ENCODE assay signal across 12 mouse cellular contexts in the genomic region with DNA sequence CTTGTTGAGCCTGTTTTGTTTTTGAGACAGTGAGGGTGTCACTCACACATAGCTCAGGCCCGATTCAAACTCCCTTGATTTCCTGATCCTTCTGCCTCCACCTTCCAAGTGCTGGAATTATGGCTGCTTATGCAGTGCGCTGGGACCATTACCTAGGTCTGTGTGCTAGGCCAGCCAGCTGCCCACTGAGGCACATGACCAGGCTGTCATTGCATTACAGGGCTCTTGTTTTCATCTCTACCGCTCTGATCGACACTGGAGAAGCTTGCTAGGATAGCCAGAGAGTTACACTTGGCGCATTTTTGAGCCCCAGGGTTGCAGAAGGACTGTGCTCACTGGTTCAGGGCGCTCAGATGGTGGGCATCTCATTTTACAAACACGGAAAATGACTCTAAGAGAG. TPM values are rescaled to one million over a fixed set of nuclear protein-coding genes. Genes with fewer than 3 reads are reported as not detected.
A peak's percentile ranks its signal among the peaks of the same experiment; 100 is the strongest.
DNase-seq lines count a peak whose midpoint lies in the region; ATAC-seq lines count a peak whose summit lies in the region.
"Had no signal": no experiment of that assay in that cellular context is flagged by ENCODE, and none has a peak within 500 bp of the region (broad histone marks: within the 10 kb centered on the region; RNA-seq: fewer than 3 reads in every experiment).

No protein-coding gene starts in this region.

- no peaks in the 10 kb centered on the region for H3K36me3 ChIP-seq in kidney, embryonic 14.5 days (ENCODE audit: control insufficient read depth, insufficient read depth, low read length)
- no peaks in the 10 kb centered on the region for H3K36me3 ChIP-seq in embryonic facial prominence, embryonic 10.5 days (replicated peaks)
- H3K36me3 ChIP-seq in hindbrain, embryonic 15.5 days: no peaks in the 10 kb centered on the region
- H3K36me3 ChIP-seq in midbrain, embryonic 15.5 days (replicated peaks): no peaks in the 10 kb centered on the region

- ATAC-seq in kidney, embryonic 14.5 days (ENCODE audit: low FRiP score, low TSS enrichment): no peak
- ATAC-seq in hindbrain, embryonic 15.5 days (ENCODE audit: low FRiP score, low read depth): no peak
- ATAC-seq in midbrain, embryonic 15.5 days (replicated peaks): no peak
- no peak for ATAC-seq in frontal cortex, adult (ENCODE audit: low TSS enrichment)

- WGBS in kidney, embryonic 14.5 days: 30% methylated on average over 7 of the region's 7 CpGs
- 22% methylated on average over 7 of the region's 7 CpGs for WGBS in embryonic facial prominence, embryonic 10.5 days
- WGBS in hindbrain, embryonic 15.5 days: 27% methylated on average over 7 of the region's 7 CpGs
- WGBS in midbrain, embryonic 15.5 days: 25% methylated on average over 7 of the region's 7 CpGs

- 0 out of 2 replicates have a peak, but pooled peaks cover 4% of the 10 kb centered on the region for H3K4me1 ChIP-seq in kidney, embryonic 14.5 days (ENCODE audit: control insufficient read depth, insufficient read depth, low read length)
- peaks cover 8% of the 10 kb centered on the region; the same call in 1 of the 2 replicates for H3K4me1 ChIP-seq in embryonic facial prominence, embryonic 10.5 days
- H3K4me1 ChIP-seq in hindbrain, embryonic 15.5 days (replicated peaks): no peaks in the 10 kb centered on the region
- no peaks in the 10 kb centered on the region for H3K4me1 ChIP-seq in midbrain, embryonic 15.5 days

- peaks cover 7% of the 10 kb centered on the region; the same call in 1 of the 2 replicates for H3K27me3 ChIP-seq in kidney, embryonic 14.5 days (ENCODE audit: control insufficient read depth, insufficient read depth, low read length)
- peaks cover 25% of the 10 kb centered on the region for H3K27me3 ChIP-seq in embryonic facial prominence, embryonic 10.5 days (replicated peaks; ENCODE audit: low read depth, poor library complexity, severe bottlenecking)
- H3K27me3 ChIP-seq in hindbrain, embryonic 15.5 days: peaks cover 10% of the 10 kb centered on the region
- H3K27me3 ChIP-seq in midbrain, embryonic 15.5 days (replicated peaks): peaks cover 8% of the 10 kb centered on the region

- no peak for DNase-seq in kidney, adult 11 months
- no peak for DNase-seq in embryonic facial prominence, embryonic 10.5 days (ENCODE audit: low spot score)
- no peak for DNase-seq in cerebellum, postnatal 25 days
- DNase-seq: adrenal gland, postnatal 14 days; gastrocnemius, postnatal 14 days; retina, postnatal 1 day; thymus, adult 18-20 months had no signal

- H3K27ac ChIP-seq in kidney, embryonic 14.5 days (ENCODE audit: low read depth, low read length): no peak overlapping the region
- H3K27ac ChIP-seq in embryonic facial prominence, embryonic 10.5 days (replicated peaks): no peak overlapping the region
- no peak overlapping the region for H3K27ac ChIP-seq in hindbrain, embryonic 15.5 days (replicated peaks)
- H3K27ac ChIP-seq in midbrain, embryonic 15.5 days: no peak overlapping the region
- H3K27ac ChIP-seq: layer of hippocampus, adult 2 months had no signal

- H3K9ac ChIP-seq in kidney, embryonic 14.5 days (ENCODE audit: low read depth, low read length): no peak overlapping the region
- no peak overlapping the region for H3K9ac ChIP-seq in hindbrain, embryonic 15.5 days
- H3K9ac ChIP-seq in midbrain, embryonic 15.5 days: no peak overlapping the region

- no peaks in the 10 kb centered on the region for H3K9me3 ChIP-seq in kidney, embryonic 14.5 days (ENCODE audit: control insufficient read depth, low read length)
- no peaks in the 10 kb centered on the region for H3K9me3 ChIP-seq in embryonic facial prominence, embryonic 10.5 days
- H3K9me3 ChIP-seq in hindbrain, embryonic 15.5 days: no peaks in the 10 kb centered on the region
- H3K9me3 ChIP-seq in midbrain, embryonic 15.5 days: no peaks in the 10 kb centered on the region

- H3K4me2 ChIP-seq in kidney, embryonic 14.5 days (replicated peaks; ENCODE audit: low read depth, low read length): peak overlapping the region; percentile 4; the same call in 1 of the 2 replicates
- H3K4me2 ChIP-seq in hindbrain, embryonic 15.5 days: peak overlapping the region; percentile 45
- H3K4me2 ChIP-seq in midbrain, embryonic 15.5 days: peak overlapping the region; percentile 36; the same call in 1 of the 2 replicates

- H3K4me3 ChIP-seq in kidney, embryonic 14.5 days (ENCODE audit: low read length): peak overlapping the region; percentile 42
- peak overlapping the region; percentile 53 for H3K4me3 ChIP-seq in embryonic facial prominence, embryonic 10.5 days
- H3K4me3 ChIP-seq in hindbrain, embryonic 15.5 days: peak overlapping the region; percentile 30
- peak overlapping the region; percentile 24 for H3K4me3 ChIP-seq in midbrain, embryonic 15.5 days

RNA-seq across cellular contexts. Expression of a gene that starts 0.4 kb away (rescaled TPM):
- 33.7 and 36.0 TPM in 2 replicates for polyA plus RNA-seq in kidney, embryonic 14.5 days (2014; fragmentation: Nextera tagmentation; extraction: Ambion mirVana)
- polyA plus RNA-seq in embryonic facial prominence, embryonic 10.5 days (2016; fragmentation: Nextera tagmentation; extraction: Ambion mirVana): 16.8 and 18.6 TPM in 2 replicates
- 2.7 and 3.1 TPM in 2 replicates for polyA plus RNA-seq in hindbrain, embryonic 15.5 days (2015; fragmentation: Nextera tagmentation; extraction: Ambion mirVana)
- polyA plus RNA-seq in midbrain, embryonic 15.5 days (2015; fragmentation: Nextera tagmentation; extraction: Ambion mirVana): 1.1 and 1.2 TPM in 2 replicates

RNA-seq across cellular contexts. Expression of a gene that starts 8.8 kb away (rescaled TPM):
- 46.2 and 80.5 TPM in 2 replicates for polyA plus RNA-seq in kidney, embryonic 14.5 days (2014; fragmentation: Nextera tagmentation; extraction: Ambion mirVana)
- 86.8 and 92.7 TPM in 2 replicates for polyA plus RNA-seq in embryonic facial prominence, embryonic 10.5 days (2016; fragmentation: Nextera tagmentation; extraction: Ambion mirVana)
- polyA plus RNA-seq in hindbrain, embryonic 15.5 days (2015; fragmentation: Nextera tagmentation; extraction: Ambion mirVana): 64.5 and 73.4 TPM in 2 replicates
- polyA plus RNA-seq in midbrain, embryonic 15.5 days (2015; fragmentation: Nextera tagmentation; extraction: Ambion mirVana): 63.3 and 70.0 TPM in 2 replicates

RNA-seq across cellular contexts. Expression of a gene that starts 20.5 kb away (rescaled TPM):
- 45.3 and 56.2 TPM in 2 replicates for polyA plus RNA-seq in kidney, embryonic 14.5 days (2014; fragmentation: Nextera tagmentation; extraction: Ambion mirVana)
- 40.9 and 45.1 TPM in 2 replicates for polyA plus RNA-seq in embryonic facial prominence, embryonic 10.5 days (2016; fragmentation: Nextera tagmentation; extraction: Ambion mirVana)
- 108 and 111 TPM in 2 replicates for polyA plus RNA-seq in hindbrain, embryonic 15.5 days (2015; fragmentation: Nextera tagmentation; extraction: Ambion mirVana)
- polyA plus RNA-seq in midbrain, embryonic 15.5 days (2015; fragmentation: Nextera tagmentation; extraction: Ambion mirVana): 87.3 and 92.1 TPM in 2 replicates

RNA-seq across cellular contexts. Expression of a gene that starts 23.9 kb away (rescaled TPM):
- polyA plus RNA-seq in kidney, embryonic 14.5 days (2014; fragmentation: Nextera tagmentation; extraction: Ambion mirVana): 15.3 and 18.6 TPM in 2 replicates
- 16.2 and 18.0 TPM in 2 replicates for polyA plus RNA-seq in embryonic facial prominence, embryonic 10.5 days (2016; fragmentation: Nextera tagmentation; extraction: Ambion mirVana)
- 14.9 and 15.7 TPM in 2 replicates for polyA plus RNA-seq in hindbrain, embryonic 15.5 days (2015; fragmentation: Nextera tagmentation; extraction: Ambion mirVana)
- polyA plus RNA-seq in midbrain, embryonic 15.5 days (2015; fragmentation: Nextera tagmentation; extraction: Ambion mirVana): 17.1 and 20.8 TPM in 2 replicates

RNA-seq across cellular contexts. Expression of a gene that starts 46.6 kb away (rescaled TPM):
- polyA plus RNA-seq in kidney, embryonic 14.5 days (2014; fragmentation: Nextera tagmentation; extraction: Ambion mirVana): 35.5 and 43.7 TPM in 2 replicates
- polyA plus RNA-seq in embryonic facial prominence, embryonic 10.5 days (2016; fragmentation: Nextera tagmentation; extraction: Ambion mirVana): 37.8 and 41.3 TPM in 2 replicates
- 47.6 and 53.7 TPM in 2 replicates for polyA plus RNA-seq in hindbrain, embryonic 15.5 days (2015; fragmentation: Nextera tagmentation; extraction: Ambion mirVana)
- polyA plus RNA-seq in midbrain, embryonic 15.5 days (2015; fragmentation: Nextera tagmentation; extraction: Ambion mirVana): 54.7 and 55.7 TPM in 2 replicates
